Mouse (Mus musculus): ENCODE data around the gene Angel1. TPM values are rescaled to one million over a fixed set of nuclear protein-coding genes. Genes with fewer than 3 reads are reported as not detected.
A peak's percentile ranks its signal among the peaks of the same experiment; 100 is the strongest.

The Angel1 gene
- total and polyA plus RNA-seq, 3 experiments, result 1.3 to 5.3 TPM; not detected in 1

- peak; percentile 73 for DNase-seq (ENCODE audit: low read depth, low spot score)
- no peaks in the 10 kb centered on the region for H3K4me1 ChIP-seq (ENCODE audit: control insufficient read depth in 1 of 2, insufficient read depth in 2 of 2, low read length in 2 of 2)
- TF ChIP-seq TBP (IDR thresholded peaks at IDR 0.05; ENCODE audit: low read depth, low read length) (0 out of 2 replicates have a peak, but pooled peaks have one; percentile 30), MYB (IDR thresholded peaks at IDR 0.05; ENCODE audit: low read depth, low read length) (no peak), MYC (IDR thresholded peaks at IDR 0.05; ENCODE audit: low read depth, low read length) (0 out of 2 replicates have a peak, but pooled peaks have one; percentile 14), ZMIZ1 (IDR thresholded peaks at IDR 0.05; ENCODE audit: low read depth, low read length) (0 out of 2 replicates have a peak, but pooled peaks have one; percentile 50), UBTF (IDR thresholded peaks at IDR 0.05; ENCODE audit: borderline replicate concordance, insufficient read depth, low read depth, low read length) (no peak)
- peak overlapping the region; percentile 68 for H3K9ac ChIP-seq (ENCODE audit: control insufficient read depth, low read depth, low read length, poor library complexity, severe bottlenecking)
- H3K36me3 ChIP-seq (ENCODE audit: control insufficient read depth in 1 of 2, insufficient read depth in 2 of 2, low read length in 2 of 2), result no peaks in the 10 kb centered on the region; a peak in 1 of 4 replicates
- peak overlapping the region; percentile 68 to 84 for H3K4me3 ChIP-seq (ENCODE audit: control insufficient read depth in 1 of 2, insufficient read depth in 1 of 2, low read depth in 2 of 2, low read length in 2 of 2)
- H3K9me3 ChIP-seq (replicated peaks; ENCODE audit: insufficient read depth, low read length), result no peaks in the 10 kb centered on the region
- no peaks in the 10 kb centered on the region for H3K79me2 ChIP-seq (ENCODE audit: control insufficient read depth, insufficient read depth, low read length, poor library complexity)
- no peaks in the 10 kb centered on the region; a peak in 1 of 4 replicates for H3K27me3 ChIP-seq (ENCODE audit: control insufficient read depth in 1 of 2, insufficient read depth in 2 of 2, low read length in 2 of 2)
- H3K27ac ChIP-seq (ENCODE audit: control insufficient read depth, low read depth, low read length), result no peak overlapping the region
Measured at GRCm38 (mm10) chr12:86725706-86726105, 554 bp downstream of the Angel1 start.

- Histone ChIP-seq H3K4me1 (ENCODE audit: control insufficient read depth in 1 of 2, insufficient read depth in 2 of 2, low read length in 2 of 2) (no peaks in the 10 kb centered on the region), H3K9me3 (replicated peaks; ENCODE audit: insufficient read depth, low read length) (no peaks in the 10 kb centered on the region), H3K36me3 (ENCODE audit: control insufficient read depth in 1 of 2, insufficient read depth in 2 of 2, low read length in 2 of 2) (no peaks in the 10 kb centered on the region; a peak in 1 of 4 replicates), H3K27me3 (ENCODE audit: control insufficient read depth in 1 of 2, insufficient read depth in 2 of 2, low read length in 2 of 2) (no peaks in the 10 kb centered on the region), H3K4me3 (ENCODE audit: control insufficient read depth in 1 of 2, insufficient read depth in 1 of 2, low read depth in 2 of 2, low read length in 2 of 2) (no peak overlapping the region), H3K27ac (ENCODE audit: control insufficient read depth, low read depth, low read length) (no peak overlapping the region), H3K79me2 (ENCODE audit: control insufficient read depth, insufficient read depth, low read length, poor library complexity) (no peaks in the 10 kb centered on the region), H3K9ac (ENCODE audit: control insufficient read depth, low read depth, low read length, poor library complexity, severe bottlenecking) (no peak overlapping the region)
- DNase-seq (ENCODE audit: low read depth, low spot score), result no peak
- TF ChIP-seq TAL1 (IDR thresholded peaks at IDR 0.05; ENCODE audit: low read length), result no peak
- TF ChIP-seq MAZ (IDR thresholded peaks at IDR 0.05; ENCODE audit: low read depth, low read length), result no peak
- no peak for TF ChIP-seq ETS1 (IDR thresholded peaks at IDR 0.05; ENCODE audit: low read depth, low read length)
- no peak for TF ChIP-seq TBP (IDR thresholded peaks at IDR 0.05; ENCODE audit: low read depth, low read length)
- TF ChIP-seq ZMIZ1 (IDR thresholded peaks at IDR 0.05; ENCODE audit: low read depth, low read length), result no peak
- no peak for TF ChIP-seq NRF1 (IDR thresholded peaks at IDR 0.05; ENCODE audit: insufficient read depth, low read depth, low read length, poor library complexity, severe bottlenecking)
- no peak for TF ChIP-seq E2F4 (IDR thresholded peaks at IDR 0.05; ENCODE audit: borderline replicate concordance, low read depth, low read length)
- TF ChIP-seq POLR2AphosphoS5 (IDR thresholded peaks at IDR 0.05; ENCODE audit: borderline replicate concordance, low read depth, low read length), result no peak
Measured at GRCm38 (mm10) chr12:86724300-86724699, 2.0 kb downstream of the Angel1 start.

GRCm38 (mm10) chr12:86721453-86721852 is 4.8 kb downstream of the Angel1 start:
- Histone ChIP-seq H3K4me3 (ENCODE audit: control insufficient read depth in 1 of 2, insufficient read depth in 1 of 2, low read depth in 2 of 2, low read length in 2 of 2) (no peak overlapping the region), H3K9ac (ENCODE audit: control insufficient read depth, low read depth, low read length, poor library complexity, severe bottlenecking) (no peak overlapping the region), H3K27ac (ENCODE audit: control insufficient read depth, low read depth, low read length) (no peak overlapping the region), H3K36me3 (ENCODE audit: control insufficient read depth in 1 of 2, insufficient read depth in 2 of 2, low read length in 2 of 2) (no peaks in the 10 kb centered on the region; a peak in 1 of 4 replicates), H3K9me3 (replicated peaks; ENCODE audit: insufficient read depth, low read length) (no peaks in the 10 kb centered on the region), H3K79me2 (ENCODE audit: control insufficient read depth, insufficient read depth, low read length, poor library complexity) (no peaks in the 10 kb centered on the region), H3K27me3 (ENCODE audit: control insufficient read depth in 1 of 2, insufficient read depth in 2 of 2, low read length in 2 of 2) (no peaks in the 10 kb centered on the region), H3K4me1 (ENCODE audit: control insufficient read depth in 1 of 2, insufficient read depth in 2 of 2, low read length in 2 of 2) (no peaks in the 10 kb centered on the region)
- no peak for DNase-seq (ENCODE audit: low read depth, low spot score)
- TF ChIP-seq MAZ (IDR thresholded peaks at IDR 0.05; ENCODE audit: low read depth, low read length) (no peak), USF1 (IDR thresholded peaks at IDR 0.05; ENCODE audit: low read depth, low read length) (no peak), TCF12 (IDR thresholded peaks at IDR 0.05; ENCODE audit: low read depth, low read length) (no peak), MEF2A (IDR thresholded peaks at IDR 0.05; ENCODE audit: extremely low read depth, insufficient replicate concordance, low read depth, low read length, poor library complexity, severe bottlenecking) (no peak), GATA1 (IDR thresholded peaks at IDR 0.05; ENCODE audit: low read depth, low read length) (no peak), RAD21 (IDR thresholded peaks at IDR 0.05; ENCODE audit: low read depth, low read length) (no peak), HCFC1 (IDR thresholded peaks at IDR 0.05; ENCODE audit: low read depth, low read length) (no peak), EP300 (IDR thresholded peaks at IDR 0.05; ENCODE audit: low read depth in 1 of 2, low read length in 2 of 2) (no peak), CHD2 (IDR thresholded peaks at IDR 0.05; ENCODE audit: low read length) (no peak), SIN3A (IDR thresholded peaks at IDR 0.05; ENCODE audit: low read length) (no peak), JUND (IDR thresholded peaks at IDR 0.05; ENCODE audit: low read depth, low read length) (no peak), ZNF384 (IDR thresholded peaks at IDR 0.05; ENCODE audit: low read depth, low read length) (no peak), ZC3H11A (IDR thresholded peaks at IDR 0.05; ENCODE audit: low read depth, low read length) (no peak), UBTF (IDR thresholded peaks at IDR 0.05; ENCODE audit: borderline replicate concordance, insufficient read depth, low read depth, low read length) (no peak), USF2 (IDR thresholded peaks at IDR 0.05; ENCODE audit: borderline replicate concordance in 1 of 2, insufficient read depth in 1 of 2, low read depth in 1 of 2, low read length in 2 of 2) (no peak), MXI1 (IDR thresholded peaks at IDR 0.05; ENCODE audit: low read depth, low read length) (no peak)

Measured in MEL (cell line).